In genomic region chr17:47559726-47560125, GRCm38 (mm10) we compare ENCODE assay signal across 13 mouse cellular contexts. TPM values are rescaled to one million over a fixed set of nuclear protein-coding genes. Genes with fewer than 3 reads are reported as not detected.
DNase-seq lines count a peak whose midpoint lies in the region; TF ChIP-seq lines count a peak whose summit lies in the region.
"Had no signal": no experiment of that assay in that cellular context is flagged by ENCODE, and none has a peak within 500 bp of the region (broad histone marks: within the 10 kb centered on the region; RNA-seq: fewer than 3 reads in every experiment).

No protein-coding gene starts in this region.

- DNase-seq in gastrocnemius, adult 2 months = no peak
- no peak for DNase-seq in gastrocnemius, adult 8-10 months (ENCODE audit: low spot score in 2 of 2)
- DNase-seq in lung, postnatal 36 days = peak; percentile 24
- DNase-seq in lung, postnatal 25 days (ENCODE audit: low spot score) = no peak
- peak; percentile 65 to 73 for DNase-seq in heart, postnatal 10 days
- no peak for DNase-seq in spleen, adult 18-20 months
- no peak for DNase-seq in ovary, postnatal 14 days (ENCODE audit: low spot score)
- DNase-seq in T-cell, adult 2 months (ENCODE audit: low spot score) = no peak
- DNase-seq: cerebellum, postnatal 10 days; kidney, adult 8-10 months; liver; right cerebral cortex, postnatal 14 days; thymus, adult 18-20 months had no signal

- TF ChIP-seq CTCF in gastrocnemius, adult 2 months (IDR thresholded peaks at IDR 0.05) = no peak

- H3K4me3 ChIP-seq in gastrocnemius, adult 2 months = no peak overlapping the region

- intact Hi-C loops in gastrocnemius, adult 2 months (cut with DNase I) = no loop called here
- intact Hi-C loops in heart, postnatal 10 days (cut with DNase I) = no loop called here

- 0 out of 2 replicates have a peak overlapping the region, but pooled peaks have one; percentile 13 for H3K27ac ChIP-seq in gastrocnemius, adult 2 months

RNA-seq across cellular contexts. Expression of gene Bysl, which starts 51.6 kb away (rescaled TPM):
- 10 to 100 TPM; 14.2 to 16.0 TPM for total RNA-seq in gastrocnemius, adult 2 months (2021)
- 10 to 100 TPM; 13.8 to 16.5 (median 14.2) TPM for total RNA-seq in gastrocnemius, adult 8-10 months (2022)
- total RNA-seq in heart, postnatal 10 days (2021) = 10 to 100 TPM; 17.2 to 19.0 TPM

RNA-seq across cellular contexts. Expression of gene Med20, which starts 51.7 kb away (rescaled TPM):
- 10 to 100 TPM; 17.9 to 18.3 TPM for total RNA-seq in gastrocnemius, adult 2 months (2021)
- 10 to 100 TPM; 13.3 to 19.3 (median 18.1) TPM for total RNA-seq in gastrocnemius, adult 8-10 months (2022)
- total RNA-seq in heart, postnatal 10 days (2021) = 10 to 100 TPM; 21.9 to 23.0 TPM

RNA-seq across cellular contexts. Expression of gene Gm20517, which starts 51.7 kb away (rescaled TPM):
- total RNA-seq in gastrocnemius, adult 2 months (2021) = 1 to 10 TPM in 1 of 2 experiments, under 1 TPM in 1; 0.82 to 2.4 TPM
- 1 to 10 TPM in 3 of 4 experiments, under 1 TPM in 1; 0.77 to 2.8 (median 1.6) TPM for total RNA-seq in gastrocnemius, adult 8-10 months (2022)
- 1 to 10 TPM; 3.0 to 3.5 TPM for total RNA-seq in heart, postnatal 10 days (2021)

RNA-seq across cellular contexts. Expression of gene Ccnd3, which starts 54.9 kb away (rescaled TPM):
- total RNA-seq in gastrocnemius, adult 2 months (2021) = 10 to 100 TPM; 18.7 to 25.8 TPM
- total RNA-seq in gastrocnemius, adult 8-10 months (2022) = 10 to 100 TPM; 12.2 to 19.2 (median 16.1) TPM
- 100 to 1,000 TPM; 119 to 132 TPM for total RNA-seq in heart, postnatal 10 days (2021)

RNA-seq across cellular contexts. Expression of gene Taf8, which starts 57.6 kb away (rescaled TPM):
- total RNA-seq in gastrocnemius, adult 2 months (2021) = 10 to 100 TPM; 13.0 to 14.1 TPM
- 10 to 100 TPM; 10.0 to 12.6 (median 11.2) TPM for total RNA-seq in gastrocnemius, adult 8-10 months (2022)
- total RNA-seq in heart, postnatal 10 days (2021) = 10 to 100 TPM; 14.0 to 15.5 TPM

Comparison
In these comparisons a context has a peak if more than half of its experiments do, and no peak if none do; other contexts are left out.
1. DNase-seq: peak in lung, postnatal 36 days (single experiment) and heart, postnatal 10 days (2 of 2); none in gastrocnemius, adult 2 months (single experiment), gastrocnemius, adult 8-10 months (0 of 2), lung, postnatal 25 days (single experiment), spleen, adult 18-20 months (0 of 2), ovary, postnatal 14 days (single experiment) and T-cell, adult 2 months (single experiment).